9 mouse cellular contexts compared by ENCODE assay signal in the genomic region with DNA sequence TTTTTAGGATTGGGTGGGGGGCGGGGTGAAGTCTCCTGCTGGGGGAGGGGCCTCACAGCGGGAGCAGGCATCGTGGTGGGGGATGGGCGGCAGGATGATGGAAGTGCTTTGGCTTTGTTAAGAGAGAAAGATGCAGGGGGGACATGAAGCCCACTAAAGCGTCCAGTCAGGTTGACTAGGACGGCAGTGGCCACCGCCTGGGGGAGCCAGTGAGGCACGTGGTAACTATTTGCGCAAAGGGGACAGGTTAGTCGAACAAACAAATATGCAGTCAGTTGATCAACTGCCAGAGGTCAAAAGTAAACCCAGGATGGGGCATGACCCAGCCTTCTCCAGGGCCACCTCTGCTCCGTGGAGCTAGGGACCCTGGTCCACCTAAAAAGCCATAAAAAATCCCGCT. TPM values are rescaled to one million over a fixed set of nuclear protein-coding genes. Genes with fewer than 3 reads are reported as not detected.
DNase-seq lines count a peak whose midpoint lies in the region; ATAC-seq and TF ChIP-seq lines count a peak whose summit lies in the region.
"Had no signal": no experiment of that assay in that cellular context is flagged by ENCODE, and none has a peak within 500 bp of the region (broad histone marks: within the 10 kb centered on the region; RNA-seq: fewer than 3 reads in every experiment).

No protein-coding gene starts in this region.

- peak; percentile 69; the same call in 1 of the 2 replicates for TF ChIP-seq CTCF in embryonic fibroblast, embryonic 13.5 days (IDR thresholded peaks at IDR 0.05; ENCODE audit: borderline replicate concordance, insufficient read depth, low read length)
- peak; percentile 86 for TF ChIP-seq CTCF in intestine, postnatal 0 days (IDR thresholded peaks at IDR 0.05; ENCODE audit: low read depth)
- peak; percentile 85 for TF ChIP-seq CTCF in liver, postnatal 0 days (IDR thresholded peaks at IDR 0.05; ENCODE audit: low read depth)

- TF ChIP-seq POLR2A in embryonic fibroblast, embryonic 13.5 days (IDR thresholded peaks at IDR 0.05; ENCODE audit: low read depth, low read length): no peak

- H3K27ac ChIP-seq in embryonic fibroblast, embryonic 13.5 days (ENCODE audit: insufficient read depth, low read length): no peak overlapping the region
- no peak overlapping the region for H3K27ac ChIP-seq in intestine, postnatal 0 days (ENCODE audit: low read depth, low read length)
- no peak overlapping the region for H3K27ac ChIP-seq in liver, postnatal 0 days (ENCODE audit: low read depth)
- H3K27ac ChIP-seq: midbrain, embryonic 12.5 days had no signal

- no peak; the same call in 1 of the 2 replicates for ATAC-seq in intestine, postnatal 0 days
- peak; percentile 85 for ATAC-seq in liver, postnatal 0 days
- ATAC-seq in erythroid progenitor cell, adult 5-6 weeks (replicated peaks; ENCODE audit: low FRiP score, poor library complexity, severe bottlenecking): no peak

- no peak overlapping the region for H3K4me3 ChIP-seq in embryonic fibroblast, embryonic 13.5 days (ENCODE audit: insufficient read depth, low read length)
- peak overlapping the region; percentile 35 for H3K4me3 ChIP-seq in intestine, postnatal 0 days (ENCODE audit: low read depth, low read length)
- no peak overlapping the region; the same call in 1 of the 2 replicates for H3K4me3 ChIP-seq in liver, postnatal 0 days (ENCODE audit: low read depth, low read length)
- H3K4me3 ChIP-seq: midbrain, embryonic 12.5 days had no signal

- peak; percentile 21 to 51 for DNase-seq in left cerebral cortex, adult 18-20 months (ENCODE audit: low spot score in 2 of 2)
- DNase-seq in left cerebral cortex, adult 11 months (ENCODE audit: low spot score): no peak
- peak; percentile 75 for DNase-seq in adrenal gland, adult 2 months
- peak; percentile 80 for DNase-seq in liver, postnatal 0 days
- peak; percentile 32 to 59 for DNase-seq in spleen, postnatal 14 days (ENCODE audit: low spot score in 2 of 2)

- no peak for TF ChIP-seq EP300 in liver, postnatal 0 days (IDR thresholded peaks at IDR 0.05; ENCODE audit: low read depth)

- no peaks in the 10 kb centered on the region for H3K36me3 ChIP-seq in intestine, postnatal 0 days (ENCODE audit: control insufficient read depth, insufficient read depth)
- no peaks in the 10 kb centered on the region for H3K36me3 ChIP-seq in liver, postnatal 0 days (replicated peaks; ENCODE audit: insufficient read depth, low read length)
- H3K36me3 ChIP-seq: midbrain, embryonic 12.5 days had no signal

- H3K9ac ChIP-seq in intestine, postnatal 0 days (ENCODE audit: low read depth, low read length): no peak overlapping the region
- no peak overlapping the region for H3K9ac ChIP-seq in liver, postnatal 0 days (replicated peaks)
- H3K9ac ChIP-seq: midbrain, embryonic 12.5 days had no signal

- H3K27me3 ChIP-seq in intestine, postnatal 0 days (replicated peaks; ENCODE audit: control insufficient read depth, insufficient read depth, low read length): peaks cover 10% of the 10 kb centered on the region; the same call in 1 of the 2 replicates
- peaks cover 54% of the 10 kb centered on the region for H3K27me3 ChIP-seq in liver, postnatal 0 days (ENCODE audit: insufficient read depth, low read length)

- WGBS in intestine, postnatal 0 days: under 1% methylated on average over 12 of the region's 12 CpGs
- WGBS in liver, postnatal 0 days (ENCODE audit: insufficient replicate concordance): 2% methylated on average over 12 of the region's 12 CpGs

- H3K4me2 ChIP-seq in intestine, postnatal 0 days (replicated peaks; ENCODE audit: low read depth): peak overlapping the region; percentile 64
- peak overlapping the region; percentile 51 for H3K4me2 ChIP-seq in liver, postnatal 0 days (ENCODE audit: low read depth, low read length)
- H3K4me2 ChIP-seq: midbrain, embryonic 12.5 days had no signal

- no peaks in the 10 kb centered on the region for H3K9me3 ChIP-seq in intestine, postnatal 0 days (ENCODE audit: control insufficient read depth)
- no peaks in the 10 kb centered on the region for H3K9me3 ChIP-seq in liver, postnatal 0 days (ENCODE audit: low read length)
- H3K9me3 ChIP-seq: midbrain, embryonic 12.5 days had no signal

- no peaks in the 10 kb centered on the region for H3K4me1 ChIP-seq in embryonic fibroblast, embryonic 13.5 days (ENCODE audit: control insufficient read depth, insufficient read depth, low read length)
- H3K4me1 ChIP-seq in intestine, postnatal 0 days (replicated peaks; ENCODE audit: control insufficient read depth, insufficient read depth, low read length): no peaks in the 10 kb centered on the region
- peaks cover 10% of the 10 kb centered on the region; the same call in 1 of the 2 replicates for H3K4me1 ChIP-seq in liver, postnatal 0 days (ENCODE audit: insufficient read depth)

RNA-seq across cellular contexts. Expression of a gene that starts 0.8 kb away (rescaled TPM):
- 1 to 10 TPM; 1.9 to 2.1 TPM for total RNA-seq in left cerebral cortex, adult 18-20 months (2021)
- under 1 TPM; 0.24 to 0.46 TPM for total RNA-seq in adrenal gland, adult 2 months (2021)
- not detected in 2 replicates for polyA plus RNA-seq in adrenal gland, adult 2 months (2012; rRNA removed)
- polyA plus RNA-seq in embryonic fibroblast, embryonic 13.5 days (2011; ENCODE audit: insufficient read length, low read depth, missing spikeins): not detected in 2 replicates
- polyA plus RNA-seq in intestine, postnatal 0 days (2015; fragmentation: Nextera tagmentation; extraction: Ambion mirVana): 2.3 and 2.4 TPM in 2 replicates
- polyA plus RNA-seq in liver, postnatal 0 days (2015; fragmentation: Nextera tagmentation; extraction: Ambion mirVana): 0.05 and 0.14 TPM in 2 replicates
- total RNA-seq in erythroid progenitor cell, adult 5-6 weeks (2015; ENCODE audit: low replicate concordance): not detected in 2 replicates
- total RNA-seq in erythroid progenitor cell, adult 5-6 weeks (2017; ENCODE audit: low replicate concordance): not detected in 2 replicates

RNA-seq across cellular contexts. Expression of a gene that starts 32.8 kb away (rescaled TPM):
- 1 to 10 TPM; 8.3 to 10.0 TPM for total RNA-seq in left cerebral cortex, adult 18-20 months (2021)
- total RNA-seq in adrenal gland, adult 2 months (2021): 10 to 100 TPM; 17.0 to 21.0 TPM
- 41.3 and 51.7 TPM in 2 replicates for polyA plus RNA-seq in adrenal gland, adult 2 months (2012; rRNA removed)
- polyA plus RNA-seq in embryonic fibroblast, embryonic 13.5 days (2011; ENCODE audit: insufficient read length, low read depth, missing spikeins): not detected in 2 replicates
- 15.5 and 15.6 TPM in 2 replicates for polyA plus RNA-seq in intestine, postnatal 0 days (2015; fragmentation: Nextera tagmentation; extraction: Ambion mirVana)
- 6.0 and 7.2 TPM in 2 replicates for polyA plus RNA-seq in liver, postnatal 0 days (2015; fragmentation: Nextera tagmentation; extraction: Ambion mirVana)
- not detected in 2 replicates for total RNA-seq in erythroid progenitor cell, adult 5-6 weeks (2015; ENCODE audit: low replicate concordance)
- not detected in 2 replicates for total RNA-seq in erythroid progenitor cell, adult 5-6 weeks (2017; ENCODE audit: low replicate concordance)
